Mouse (Mus musculus) limb, embryonic 10.5 days (tissue): ENCODE measurements around the gene Olfr287. TPM values are rescaled to one million over a fixed set of nuclear protein-coding genes. Genes with fewer than 3 reads are reported as not detected.

Experiments used
- DNase-seq: peaks from one replicate; pipeline ENCODE4 v3.0.0-alpha.2; 2017; ENCODE audit warnings: low spot score
- H3K27ac ChIP-seq: fragments of 300-500 bp; sonication (generic); 2 replicates; pipeline ENCODE4 v1.5.1; 2016; ENCODE audit warnings: mild to moderate bottlenecking
- H3K27me3 ChIP-seq: fragments of 300-500 bp; sonication (generic); 2 replicates; pipeline ENCODE4 v1.6.1; 2016; ENCODE audit warnings: low read depth, mild to moderate bottlenecking; ENCODE audit not compliant: poor library complexity, severe bottlenecking
- H3K36me3 ChIP-seq: fragments of 300-500 bp; sonication (generic); 2 replicates; pipeline ENCODE4 v1.6.1; 2016; ENCODE audit warnings: mild to moderate bottlenecking, moderate library complexity
- H3K4me1 ChIP-seq: fragments of 300-500 bp; sonication (generic); 2 replicates; pipeline ENCODE4 v1.6.1; 2016
- H3K4me3 ChIP-seq: fragments of 300-500 bp; sonication (generic); 2 replicates; pipeline ENCODE4 v1.5.1; 2016; ENCODE audit warnings: mild to moderate bottlenecking, moderate library complexity
- H3K9me3 ChIP-seq: fragments of 300-500 bp; sonication (generic); replicated peaks from 2 replicates; pipeline ENCODE4 v1.6.1; 2016; ENCODE audit warnings: mild to moderate bottlenecking
- WGBS: fragments of 180-500 bp; shearing (Covaris S2); methylation state at CpG from one replicate; pipeline ENCODE4 v1.1.7; 2016; 5-methylcytosine and 5-hydroxymethylcytosine counted together
- polyA plus RNA-seq: library from polyadenylated mRNA; unstranded; fragments of >200 nt; fragmentation: Nextera tagmentation; extraction: Ambion mirVana; gene quantifications from 2 replicates; pipeline ENCODE4 v1.2.1, GENCODE M21; 2016

Gene Olfr287
- not detected in 2 replicates for polyA plus RNA-seq

DNA sequence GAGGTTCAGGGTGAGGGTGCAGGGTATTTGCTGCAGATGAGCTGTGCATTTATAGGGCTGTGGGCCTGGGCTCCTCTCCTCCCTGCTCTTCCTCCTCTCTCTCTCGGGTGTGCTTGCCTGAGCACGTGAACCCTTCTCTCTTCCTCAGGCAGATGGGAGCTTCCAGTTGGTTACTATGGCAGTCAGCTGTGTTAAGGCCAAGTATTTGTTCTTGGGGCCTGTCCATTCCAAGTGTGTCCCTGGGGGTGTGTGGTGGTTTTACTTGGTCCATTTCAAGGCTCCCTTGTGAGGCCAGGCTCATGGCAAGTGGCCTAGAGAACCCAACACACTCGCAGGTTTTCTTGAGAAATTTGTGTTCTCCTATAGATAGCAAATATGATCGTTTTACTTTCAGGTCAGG is at the start of gene Olfr287, which contains the start of gene Gm44579:
Olfr287 (minus strand) TSS at position 180 of the 400 bp plus-strand sequence.
Gm44579 (minus strand) TSS at position 101 of the 400 bp plus-strand sequence.
- no peaks in the 10 kb centered on the region for H3K4me1 ChIP-seq
- no peak within 1 kb of the TSS for H3K27ac ChIP-seq
- H3K4me3 ChIP-seq: no peak within 1 kb of the TSS
- H3K36me3 ChIP-seq: no peaks in the 10 kb centered on the region
- H3K27me3 ChIP-seq: no peaks in the 10 kb centered on the region
- H3K9me3 ChIP-seq: no peaks in the 10 kb centered on the region
- 79% methylated on average over 4 of the region's 4 CpGs for WGBS
- DNase-seq: no peak

DNA sequence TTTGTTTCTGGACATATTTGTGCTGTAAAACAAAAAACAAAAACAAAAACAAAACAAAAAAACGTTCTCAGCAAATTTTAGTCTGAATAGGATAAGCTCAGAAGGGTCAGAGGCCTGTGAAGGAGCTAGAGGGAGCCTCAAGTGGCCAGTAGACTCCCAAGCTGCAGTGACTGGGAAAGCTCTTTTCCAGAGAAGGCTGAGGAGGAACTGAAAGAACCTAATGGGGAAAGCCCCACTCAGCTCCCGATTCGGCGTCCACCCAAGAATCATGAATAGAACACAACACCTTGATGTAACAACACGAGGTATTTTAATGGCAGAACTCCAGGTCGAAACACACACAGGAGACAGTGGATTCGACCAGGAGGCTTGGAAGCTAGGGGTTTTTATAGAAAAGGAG is 36.9 kb upstream of the Olfr287 start:
- DNase-seq: no peak
- H3K27ac ChIP-seq: no peak overlapping the region
- no peaks in the 10 kb centered on the region for H3K4me1 ChIP-seq
- 86% methylated on average over 7 of the region's 7 CpGs for WGBS
- H3K27me3 ChIP-seq: no peaks in the 10 kb centered on the region
- H3K9me3 ChIP-seq: no peaks in the 10 kb centered on the region
- H3K36me3 ChIP-seq: no peaks in the 10 kb centered on the region
- H3K4me3 ChIP-seq: no peak overlapping the region

DNA sequence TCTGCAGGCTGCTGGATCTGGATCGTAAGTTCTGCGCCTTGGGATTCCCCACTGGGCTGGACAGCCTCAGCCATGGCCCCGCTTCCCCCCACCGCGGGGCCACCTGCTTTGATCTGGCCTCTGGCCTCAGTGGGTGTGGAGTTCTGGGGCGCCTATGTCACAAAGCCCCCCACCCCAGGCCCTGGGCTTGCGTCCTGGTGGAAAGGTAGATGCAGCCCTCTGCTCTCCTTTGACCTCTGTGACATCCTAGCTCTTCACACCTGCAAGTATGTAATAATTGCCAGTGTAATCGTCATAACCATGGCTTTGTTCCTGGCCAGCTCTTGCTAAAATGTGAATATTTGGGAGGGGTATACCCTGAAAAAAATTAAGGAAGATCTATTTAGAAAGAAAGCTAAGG is 36.3 kb upstream of the Olfr287 start, which contains the start of gene H1fnt:
H1fnt (minus strand) TSS at position 101 of the 400 bp plus-strand sequence.
- Histone ChIP-seq H3K27me3 (no peaks in the 10 kb centered on the region), H3K4me1 (no peaks in the 10 kb centered on the region), H3K36me3 (no peaks in the 10 kb centered on the region), H3K27ac (no peak within 1 kb of the TSS), H3K9me3 (no peaks in the 10 kb centered on the region), H3K4me3 (no peak within 1 kb of the TSS)
- WGBS: 83% methylated on average over 8 of the region's 8 CpGs
- no peak for DNase-seq

GRCm38 (mm10) chr15:98256271-98256670 is 35.4 kb upstream of the Olfr287 start:
- Histone ChIP-seq H3K27me3 (no peaks in the 10 kb centered on the region), H3K36me3 (no peaks in the 10 kb centered on the region), H3K27ac (no peak overlapping the region), H3K4me1 (no peaks in the 10 kb centered on the region), H3K4me3 (no peak overlapping the region), H3K9me3 (no peaks in the 10 kb centered on the region)
- DNase-seq: no peak
- WGBS: 96% methylated on average over 13 of the region's 13 CpGs

DNA sequence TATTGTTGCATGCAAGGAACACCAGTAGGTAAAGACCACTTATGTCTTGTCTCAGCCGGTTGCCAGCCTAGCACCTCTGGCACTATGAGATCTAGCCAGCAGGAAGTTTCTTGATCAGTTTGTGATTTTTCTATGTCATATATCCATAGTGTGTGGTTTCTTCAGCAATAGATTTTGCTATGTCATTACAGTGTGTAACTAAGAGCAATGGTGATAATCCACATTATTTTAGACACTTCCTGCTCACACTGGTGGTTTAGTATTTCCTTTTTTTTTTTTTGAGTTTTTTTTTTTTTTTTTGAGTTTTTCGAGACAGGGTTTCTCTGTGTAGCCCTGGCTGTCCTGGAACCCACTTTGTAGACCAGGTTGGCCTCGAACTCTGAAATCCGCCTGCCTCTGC is 14.6 kb upstream of the Olfr287 start:
- Histone ChIP-seq H3K27ac (no peak overlapping the region), H3K4me3 (no peak overlapping the region), H3K9me3 (no peaks in the 10 kb centered on the region), H3K27me3 (no peaks in the 10 kb centered on the region), H3K36me3 (no peaks in the 10 kb centered on the region), H3K4me1 (no peaks in the 10 kb centered on the region)
- no peak for DNase-seq
- WGBS: 93% methylated on average over 4 of the region's 4 CpGs

GRCm38 (mm10) chr15:98234350-98234749 is 13.5 kb upstream of the Olfr287 start, which contains the start of gene Olfr286:
TSS of gene Olfr286 (minus strand) at chr15:98234450.
- Histone ChIP-seq H3K4me1 (no peaks in the 10 kb centered on the region), H3K27ac (no peak within 1 kb of the TSS), H3K9me3 (no peaks in the 10 kb centered on the region), H3K27me3 (no peaks in the 10 kb centered on the region), H3K4me3 (no peak within 1 kb of the TSS), H3K36me3 (no peaks in the 10 kb centered on the region)
- no peak for DNase-seq
- 87% methylated on average over 4 of the region's 4 CpGs for WGBS

- Histone ChIP-seq H3K9me3 (no peaks in the 10 kb centered on the region), H3K27me3 (no peaks in the 10 kb centered on the region), H3K4me1 (no peaks in the 10 kb centered on the region), H3K27ac (no peak overlapping the region), H3K4me3 (no peak overlapping the region), H3K36me3 (no peaks in the 10 kb centered on the region)
- 74% methylated on average over 7 of the region's 7 CpGs for WGBS
- DNase-seq: no peak
These were observed 5.2 kb upstream of the Olfr287 start for GRCm38 (mm10) chr15:98226096-98226495.

- WGBS: 42% methylated on average over 16 of the region's 16 CpGs
- H3K36me3 ChIP-seq: no peaks in the 10 kb centered on the region
- H3K4me3 ChIP-seq: no peak overlapping the region
- no peak overlapping the region for H3K27ac ChIP-seq
- H3K9me3 ChIP-seq: no peaks in the 10 kb centered on the region
- no peaks in the 10 kb centered on the region for H3K4me1 ChIP-seq
- no peaks in the 10 kb centered on the region for H3K27me3 ChIP-seq
- DNase-seq: no peak
These were observed 4.8 kb upstream of the Olfr287 start for GRCm38 (mm10) chr15:98225610-98226009.

DNA sequence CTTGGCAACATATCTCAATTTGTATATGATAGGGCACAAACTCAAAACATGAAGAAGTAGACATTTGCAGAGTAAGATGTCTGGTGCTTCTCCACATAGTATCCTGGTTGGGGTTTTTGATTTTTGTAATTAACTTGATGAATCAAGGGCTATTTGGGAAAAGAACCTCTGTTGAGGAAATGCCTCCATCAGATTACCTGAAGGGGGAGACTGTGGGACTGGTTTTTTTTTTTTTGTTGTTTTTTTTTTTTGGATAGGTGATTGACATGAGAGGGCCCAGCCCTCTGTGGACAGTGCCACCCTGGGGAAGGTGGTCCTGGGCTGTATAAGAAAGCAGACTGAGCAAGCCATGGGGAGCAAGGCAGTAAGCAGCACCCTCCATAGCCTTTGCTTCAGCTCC is 1.5 kb upstream of the Olfr287 start:
- Histone ChIP-seq H3K27me3 (no peaks in the 10 kb centered on the region), H3K9me3 (no peaks in the 10 kb centered on the region)

GRCm38 (mm10) chr15:98214130-98214529 is 6.7 kb downstream of the Olfr287 start:
- DNase-seq: no peak
- 74% methylated on average over 5 of the region's 5 CpGs for WGBS

More for the DNA sequence above, 1.5 kb upstream of the Olfr287 start:
- Histone ChIP-seq H3K4me1 (no peaks in the 10 kb centered on the region), H3K4me3 (no peak overlapping the region), H3K36me3 (no peaks in the 10 kb centered on the region), H3K27ac (no peak overlapping the region)
- DNase-seq: no peak

GRCm38 (mm10) chr15:98213336-98213870 is 7.5 kb downstream of the Olfr287 start:
- DNase-seq: no peak
- Histone ChIP-seq H3K27ac (no peak overlapping the region), H3K27me3 (no peaks in the 10 kb centered on the region), H3K4me1 (no peaks in the 10 kb centered on the region), H3K36me3 (no peaks in the 10 kb centered on the region), H3K9me3 (no peaks in the 10 kb centered on the region), H3K4me3 (no peak overlapping the region)
- WGBS: 88% methylated on average over 5 of the region's 5 CpGs

More at GRCm38 (mm10) chr15:98214130-98214529, 6.7 kb downstream of the Olfr287 start:
- no peak overlapping the region for H3K27ac ChIP-seq
- H3K4me3 ChIP-seq: no peak overlapping the region
- no peaks in the 10 kb centered on the region for H3K27me3 ChIP-seq
- no peaks in the 10 kb centered on the region for H3K4me1 ChIP-seq
- H3K36me3 ChIP-seq: no peaks in the 10 kb centered on the region
- H3K9me3 ChIP-seq: no peaks in the 10 kb centered on the region

DNA sequence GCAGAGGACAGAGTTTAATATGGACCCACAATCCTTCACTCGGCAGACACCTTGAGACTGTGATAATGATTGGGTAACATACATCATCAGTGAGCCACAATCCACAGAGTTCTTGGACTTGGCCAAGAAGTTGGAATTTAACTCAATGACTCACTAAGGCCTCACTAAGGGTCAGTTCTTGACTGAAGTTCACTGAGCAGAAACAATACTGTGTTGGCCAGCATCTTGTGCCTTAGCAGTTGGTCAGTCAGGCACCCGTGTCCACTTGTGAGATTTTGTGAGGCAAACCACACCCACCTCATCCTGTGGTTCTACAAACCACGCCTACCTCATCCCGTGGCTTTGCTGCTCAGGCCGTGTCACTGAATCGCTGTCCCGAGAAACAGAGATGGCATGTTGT is 11.2 kb downstream of the Olfr287 start:
- 81% methylated on average over 7 of the region's 7 CpGs for WGBS
- H3K36me3 ChIP-seq: no peaks in the 10 kb centered on the region

DNA sequence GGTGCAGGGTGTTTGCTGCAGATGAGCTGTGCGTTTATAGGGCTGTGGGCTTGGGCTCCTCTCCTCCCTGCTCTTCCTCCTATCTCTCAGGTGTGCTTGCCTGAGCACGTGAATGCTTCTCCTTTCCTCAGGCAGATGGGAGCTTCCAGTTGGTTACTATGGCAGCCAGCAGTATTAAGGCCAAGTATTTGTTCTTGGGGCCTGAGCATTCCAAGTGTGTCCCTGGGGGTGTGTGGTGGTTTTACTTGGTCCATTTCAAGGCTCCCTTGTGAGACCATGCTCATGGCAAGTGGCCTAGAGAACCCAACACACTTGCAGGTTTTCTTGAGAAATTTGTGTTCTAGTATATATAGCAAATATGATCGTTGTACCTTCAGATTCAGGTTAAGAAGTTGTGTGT is 25.4 kb downstream of the Olfr287 start, which contains the start of gene Olfr288:
Olfr288 (minus strand) TSS at position 101 of the 400 bp plus-strand sequence.
- H3K36me3 ChIP-seq: no peaks in the 10 kb centered on the region
- H3K27me3 ChIP-seq: no peaks in the 10 kb centered on the region
- no peaks in the 10 kb centered on the region for H3K9me3 ChIP-seq
- no peak for DNase-seq
- WGBS: 68% methylated on average over 3 of the region's 3 CpGs
- H3K4me1 ChIP-seq: no peaks in the 10 kb centered on the region
- no peak within 1 kb of the TSS for H3K4me3 ChIP-seq
- H3K27ac ChIP-seq: no peak within 1 kb of the TSS

More for the DNA sequence above, 11.2 kb downstream of the Olfr287 start:
- Histone ChIP-seq H3K4me1 (no peaks in the 10 kb centered on the region), H3K9me3 (no peaks in the 10 kb centered on the region), H3K27ac (no peak overlapping the region), H3K4me3 (no peak overlapping the region), H3K27me3 (no peaks in the 10 kb centered on the region)
- no peak for DNase-seq

GRCm38 (mm10) chr15:98184456-98184855 is 36.4 kb downstream of the Olfr287 start:
- no peak for DNase-seq
- Histone ChIP-seq H3K27ac (no peak overlapping the region), H3K27me3 (peaks cover 9% of the 10 kb centered on the region; the same call in 1 of the 2 replicates), H3K4me3 (no peak overlapping the region), H3K4me1 (peaks cover 14% of the 10 kb centered on the region), H3K9me3 (no peaks in the 10 kb centered on the region), H3K36me3 (no peaks in the 10 kb centered on the region)
- WGBS: 82% methylated on average over 4 of the region's 4 CpGs
